Mouse (Mus musculus): Measurements from ENCODE around the gene Zfp667.

- TF ChIP-seq POLR2A (IDR thresholded peaks at IDR 0.05; ENCODE audit: insufficient read depth, low read length) = no peak
- no peak for TF ChIP-seq EP300 (IDR thresholded peaks at IDR 0.05; ENCODE audit: insufficient read depth, low read depth, low read length)
Observed at GRCm38 (mm10) chr7:6262984-6263383, 23.4 kb upstream of the Zfp667 start.
